Mouse (Mus musculus): ENCODE measurements around the gene Rgs3.

Rgs3 gene

DNA sequence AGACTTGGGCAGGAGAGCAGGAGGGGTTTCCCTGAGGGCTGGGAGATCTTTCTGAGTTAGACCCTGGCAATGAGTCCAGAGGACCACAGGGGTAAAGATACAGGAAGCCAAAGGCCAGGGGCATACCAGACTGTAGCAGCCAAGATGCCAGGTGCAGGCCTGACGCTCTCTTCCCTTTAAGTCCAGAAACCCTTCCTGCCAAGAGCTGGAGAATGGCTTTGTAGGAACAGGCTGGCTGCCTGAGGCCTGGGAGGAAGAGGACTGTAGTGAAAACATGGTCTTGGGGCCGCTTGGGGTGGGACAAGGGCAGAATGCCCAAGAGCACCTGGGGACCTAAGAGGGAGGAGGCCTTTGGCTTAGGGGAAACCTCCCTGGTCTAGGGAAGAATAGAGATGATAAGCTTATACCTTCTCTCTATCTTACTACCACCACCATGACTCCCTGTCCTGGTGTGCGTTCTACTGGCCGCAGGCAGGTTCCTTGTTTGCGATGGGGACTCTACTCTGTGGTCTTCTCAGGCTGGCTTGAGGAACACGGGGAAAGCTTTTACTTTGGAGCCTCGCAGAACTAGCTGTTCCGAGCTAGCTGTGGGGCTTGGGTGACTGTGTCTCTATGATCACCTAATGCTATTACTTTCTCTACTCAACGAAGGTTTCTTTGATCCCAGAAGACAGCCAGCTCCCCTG is 46.4 kb downstream of the Rgs3 start:
- no peak for DNase-seq (ENCODE audit: low spot score in 2 of 2)

GRCm38 (mm10) chr4:62606542-62606882 is 46.9 kb downstream of the Rgs3 start:
- no peak for DNase-seq (ENCODE audit: low spot score in 2 of 2)

DNA sequence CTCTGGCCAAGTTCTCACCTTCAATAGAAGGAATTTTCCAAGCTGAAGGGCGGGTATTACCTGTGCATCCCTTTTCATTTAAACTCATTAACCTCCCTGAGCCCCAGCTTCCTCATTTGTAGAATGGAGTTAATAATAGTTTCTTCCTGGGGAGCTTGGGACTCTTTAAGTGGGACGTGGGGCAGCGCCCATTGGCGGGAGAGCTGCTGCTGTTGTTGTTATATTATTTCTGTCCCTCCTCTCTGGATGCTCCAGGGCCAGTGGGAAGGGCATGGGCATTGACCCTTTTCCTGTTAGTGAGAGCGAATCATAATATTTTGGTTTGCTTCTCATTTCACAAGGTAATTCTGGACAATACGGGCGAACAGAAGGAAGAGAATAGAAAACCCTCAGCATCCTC is 47.3 kb downstream of the Rgs3 start:
- DNase-seq (ENCODE audit: low spot score in 2 of 2) = no peak

DNA sequence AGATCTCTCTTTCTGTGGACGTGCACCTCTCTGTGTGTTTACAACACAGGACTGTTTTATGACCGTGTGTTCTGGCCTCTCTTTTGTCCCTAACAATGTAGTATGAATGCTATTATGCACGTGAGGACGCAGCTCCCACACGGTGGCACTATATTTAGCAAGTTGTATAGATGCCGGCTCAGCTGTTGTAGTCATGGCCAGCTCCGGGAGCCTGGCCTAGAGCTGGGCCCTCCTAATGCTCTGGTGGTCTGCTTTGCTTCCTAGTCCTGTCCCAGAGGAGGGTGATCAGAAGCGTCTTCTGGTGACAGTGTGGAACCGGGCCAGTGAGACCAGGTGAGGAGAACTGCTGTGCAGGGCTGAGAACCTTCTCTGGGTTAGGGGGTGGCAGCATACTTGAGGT is 47.7 kb downstream of the Rgs3 start:
- no peak for DNase-seq (ENCODE audit: low spot score in 2 of 2)

GRCm38 (mm10) chr4:62607805-62608204 is 48.2 kb downstream of the Rgs3 start:
- no peak for DNase-seq (ENCODE audit: low spot score in 2 of 2)

GRCm38 (mm10) chr4:62609333-62609732 is 49.7 kb downstream of the Rgs3 start:
- no peak for DNase-seq (ENCODE audit: low spot score in 2 of 2)

GRCm38 (mm10) chr4:62610142-62610675 is 50.6 kb downstream of the Rgs3 start:
- DNase-seq (ENCODE audit: low spot score in 2 of 2) = no peak

- DNase-seq (ENCODE audit: low spot score in 2 of 2) = peak; percentile 49 to 64
Measured at GRCm38 (mm10) chr4:62612601-62613501, 53.2 kb downstream of the Rgs3 start.

DNA sequence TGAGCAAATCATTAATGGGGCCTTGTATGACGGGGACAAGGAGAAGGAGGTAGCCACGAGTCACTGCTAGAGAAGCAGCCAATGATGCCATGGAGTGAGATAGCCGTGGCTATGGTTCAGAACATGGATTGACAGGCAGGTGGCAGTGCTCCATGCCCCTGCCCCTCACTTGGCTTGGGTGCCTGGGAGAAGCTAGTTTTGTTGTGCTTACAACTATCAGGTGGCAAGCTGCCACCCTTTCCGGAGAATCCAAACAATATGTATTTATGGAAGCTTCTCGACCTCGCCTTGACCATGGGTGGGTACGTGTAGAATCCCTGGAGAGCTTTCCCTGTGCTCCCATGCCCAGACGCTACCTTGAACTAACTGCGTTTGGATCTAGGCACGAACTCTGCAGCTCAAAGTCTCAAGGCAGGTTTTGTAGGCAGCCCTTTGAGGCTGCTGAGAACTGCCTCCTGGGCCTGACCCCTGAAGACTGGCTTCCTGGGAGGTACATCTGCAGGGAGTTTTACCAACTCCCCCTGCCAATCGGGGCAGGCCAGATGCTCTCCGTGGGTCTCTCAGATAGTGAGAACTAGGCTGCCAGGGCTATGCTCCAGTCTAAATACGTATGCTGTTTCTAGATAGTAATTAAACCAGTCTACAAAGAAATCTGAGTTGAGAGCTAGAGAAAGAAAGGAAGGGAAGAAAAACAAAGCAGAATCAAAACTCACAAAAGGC is 54.2 kb downstream of the Rgs3 start:
- DNase-seq (ENCODE audit: low spot score in 2 of 2) = no peak

GRCm38 (mm10) chr4:62617856-62618440 is 58.3 kb downstream of the Rgs3 start:
- no peak for DNase-seq (ENCODE audit: low spot score in 2 of 2)

GRCm38 (mm10) chr4:62619232-62619964 is 59.8 kb downstream of the Rgs3 start:
- no peak for DNase-seq (ENCODE audit: low spot score in 2 of 2)

DNA sequence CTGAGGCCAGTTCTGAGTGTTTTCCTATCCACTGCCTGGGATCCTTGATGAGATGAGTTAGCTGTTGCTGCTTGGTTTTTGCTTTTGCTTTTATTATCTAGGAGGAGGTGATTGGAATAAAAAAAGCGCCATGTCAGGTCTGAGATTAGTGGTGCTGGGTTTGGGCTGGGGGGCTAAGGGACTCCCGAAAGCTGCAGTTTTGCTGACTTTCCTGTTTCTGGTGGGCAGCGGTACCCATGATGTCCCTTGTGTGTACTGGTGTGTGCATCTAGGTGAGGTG is 60.3 kb downstream of the Rgs3 start:
- no peak for DNase-seq (ENCODE audit: low spot score in 2 of 2)

DNA sequence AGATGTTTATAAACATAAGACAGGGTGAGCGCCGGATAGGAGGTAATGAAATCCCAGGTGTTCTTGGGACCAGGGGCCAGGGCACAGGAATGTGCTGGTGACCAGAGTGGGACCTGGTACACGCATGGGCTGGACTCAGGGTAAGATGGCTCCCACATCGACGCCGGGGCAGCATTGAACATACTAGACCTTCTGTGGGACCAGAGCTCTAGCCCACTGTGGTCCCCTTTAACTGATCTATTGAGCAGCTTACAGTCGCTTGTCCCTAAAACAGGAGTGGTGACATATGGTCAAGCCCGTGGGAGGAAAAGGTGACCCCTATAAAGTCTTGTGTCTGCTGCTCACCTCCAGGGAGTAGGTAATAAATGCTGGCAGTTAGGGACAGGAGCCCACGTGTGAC is 61.5 kb downstream of the Rgs3 start:
- no peak for DNase-seq (ENCODE audit: low spot score in 2 of 2)

- DNase-seq (ENCODE audit: low spot score in 2 of 2) = no peak
Measured at GRCm38 (mm10) chr4:62621880-62622675, 62.4 kb downstream of the Rgs3 start.

DNA sequence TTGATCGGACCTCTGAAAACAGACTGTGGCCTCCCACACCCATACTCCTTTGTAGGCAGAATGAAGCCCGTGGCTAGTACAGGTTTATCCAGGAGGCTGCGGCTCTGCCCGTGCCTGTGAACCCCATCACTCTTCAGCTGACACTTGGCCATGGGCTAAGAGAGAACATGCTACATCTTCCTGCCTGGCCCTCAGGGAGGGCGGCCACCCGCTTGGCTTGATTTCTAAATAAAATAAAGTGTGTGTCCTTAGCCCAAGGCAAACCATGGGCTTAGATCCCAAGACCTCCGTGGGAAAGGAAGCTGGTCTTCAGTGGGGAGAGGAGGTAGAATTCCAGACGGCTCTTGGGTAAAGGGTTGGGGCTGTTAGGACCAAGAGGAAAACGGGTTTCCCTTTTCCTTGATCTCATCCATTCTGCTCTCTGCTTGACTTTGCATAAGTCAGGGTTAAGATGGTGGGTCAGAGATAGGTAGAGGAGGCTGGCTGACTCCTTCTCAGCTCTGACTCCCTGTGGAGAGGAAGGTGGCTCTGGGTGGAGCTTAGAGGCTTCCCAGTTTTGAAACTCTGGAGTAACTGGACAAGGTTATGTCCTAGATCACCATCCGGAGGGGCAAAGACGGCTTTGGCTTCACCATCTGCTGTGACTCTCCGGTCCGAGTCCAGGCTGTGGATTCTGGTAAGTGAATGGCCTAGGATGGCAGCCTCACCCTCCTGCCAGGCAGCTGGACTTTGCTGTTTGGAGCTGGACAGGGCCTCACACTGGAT is 63.8 kb downstream of the Rgs3 start:
- DNase-seq (ENCODE audit: low spot score in 2 of 2) = no peak

DNA sequence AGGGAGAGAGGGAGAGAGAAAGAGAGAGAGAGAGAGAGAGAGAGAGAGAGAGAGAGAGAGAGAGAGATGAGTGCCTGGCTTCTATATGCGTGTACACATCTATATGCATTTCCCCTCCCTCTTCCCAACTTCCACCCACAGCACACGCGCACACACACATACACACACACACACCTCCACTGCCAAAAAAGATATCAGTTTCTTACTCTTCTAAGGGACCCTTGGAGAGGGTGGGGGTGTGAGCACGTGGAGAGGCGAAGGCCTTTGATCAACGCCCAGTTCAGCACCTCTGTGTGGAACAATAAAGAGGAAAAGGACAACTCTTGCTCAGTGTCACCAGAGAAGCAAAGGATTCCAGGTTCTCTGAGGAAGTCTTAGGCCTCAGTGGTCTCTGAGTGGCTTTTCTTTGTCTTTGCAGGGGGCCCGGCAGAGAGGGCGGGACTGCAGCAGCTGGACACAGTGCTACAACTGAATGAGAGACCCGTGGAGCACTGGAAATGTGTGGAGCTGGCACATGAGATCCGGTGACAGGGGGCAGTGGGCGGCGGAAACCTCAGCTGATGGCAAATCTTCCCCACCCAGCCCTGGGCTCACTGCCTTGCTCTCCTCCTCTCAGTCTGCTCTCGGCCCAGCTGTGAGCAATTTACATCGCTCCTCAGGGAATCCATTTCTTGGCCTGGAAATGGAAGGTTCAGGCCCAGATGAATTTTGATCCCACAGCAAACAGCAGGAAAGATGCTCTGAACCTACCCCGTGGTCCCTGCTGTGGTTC is 65.2 kb downstream of the Rgs3 start:
- DNase-seq (ENCODE audit: low spot score in 2 of 2) = no peak

- no peak for DNase-seq (ENCODE audit: low spot score in 2 of 2)
Measured at GRCm38 (mm10) chr4:62625451-62626061, 65.9 kb downstream of the Rgs3 start.

GRCm38 (mm10) chr4:62626228-62627026 is 66.8 kb downstream of the Rgs3 start:
- no peak for DNase-seq (ENCODE audit: low spot score in 2 of 2)

Data from frontal cortex, postnatal 25 days (tissue).